Mouse (Mus musculus): ENCODE results near the gene Ssbp2. TPM values are rescaled to one million over a fixed set of nuclear protein-coding genes. Genes with fewer than 3 reads are reported as not detected.

The Ssbp2 gene
- total RNA-seq, 2 experiments from 2014 or later = 37.5 to 44.4 TPM

DNA sequence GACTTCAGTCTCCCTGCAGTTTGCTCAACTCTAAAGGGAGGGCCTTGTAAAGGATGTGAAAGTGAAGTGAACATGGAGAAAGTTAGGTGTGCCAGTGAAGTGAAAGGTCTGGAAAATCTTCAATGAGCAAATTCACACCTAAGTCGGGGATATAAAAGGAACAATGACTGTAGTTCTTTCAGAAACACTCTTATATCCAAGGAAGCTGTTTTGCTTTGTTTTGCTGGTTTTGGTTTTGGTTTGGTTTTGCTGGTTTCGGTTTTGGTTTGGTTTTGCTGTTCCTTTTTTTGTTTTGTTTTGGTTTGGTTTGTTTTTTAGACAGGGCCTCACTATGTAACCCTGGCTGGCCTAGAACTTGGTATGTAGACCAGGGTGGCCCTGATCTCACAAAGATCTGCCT lies 175.9 kb downstream of the Ssbp2 start:
- no peak for DNase-seq

DNA sequence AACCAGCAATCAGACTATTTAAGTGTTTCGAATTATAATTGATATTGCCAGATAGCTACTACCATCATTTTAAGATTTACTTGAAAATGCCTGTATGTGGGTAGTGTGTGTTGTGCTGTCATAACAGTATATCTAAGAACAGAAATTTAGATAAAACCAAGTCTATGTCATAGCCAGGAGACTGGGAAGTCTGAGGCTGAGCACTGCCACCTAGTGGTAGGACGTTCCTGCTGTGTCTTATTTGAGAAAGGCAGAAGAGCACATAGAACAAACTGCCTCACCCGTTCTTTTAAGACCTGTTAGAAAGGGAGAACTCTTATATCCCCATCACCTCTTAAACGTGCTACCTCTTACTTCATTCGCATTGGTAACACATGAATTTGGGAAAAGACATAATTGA lies 176.7 kb downstream of the Ssbp2 start:
- peak; percentile 76 to 90 for DNase-seq

DNA sequence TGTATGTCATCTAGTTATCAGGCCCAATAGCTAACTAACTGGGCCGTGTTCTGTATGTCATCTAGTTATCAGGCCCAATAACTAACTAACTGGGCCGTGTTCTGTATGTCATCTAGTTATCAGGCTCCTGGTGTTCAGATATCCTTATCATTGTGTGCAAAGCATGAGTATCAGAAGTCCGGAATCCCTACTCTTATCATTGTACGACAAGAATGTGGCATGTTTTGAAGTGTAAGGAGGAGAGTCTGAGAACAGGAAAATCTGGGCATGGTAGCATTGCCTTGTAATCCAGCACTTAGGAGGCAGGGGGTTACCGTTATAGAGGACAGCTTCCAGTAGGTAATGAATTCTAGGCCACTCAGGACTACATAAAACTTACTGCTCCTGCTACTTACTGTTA lies 178.8 kb downstream of the Ssbp2 start:
- DNase-seq = no peak

DNA sequence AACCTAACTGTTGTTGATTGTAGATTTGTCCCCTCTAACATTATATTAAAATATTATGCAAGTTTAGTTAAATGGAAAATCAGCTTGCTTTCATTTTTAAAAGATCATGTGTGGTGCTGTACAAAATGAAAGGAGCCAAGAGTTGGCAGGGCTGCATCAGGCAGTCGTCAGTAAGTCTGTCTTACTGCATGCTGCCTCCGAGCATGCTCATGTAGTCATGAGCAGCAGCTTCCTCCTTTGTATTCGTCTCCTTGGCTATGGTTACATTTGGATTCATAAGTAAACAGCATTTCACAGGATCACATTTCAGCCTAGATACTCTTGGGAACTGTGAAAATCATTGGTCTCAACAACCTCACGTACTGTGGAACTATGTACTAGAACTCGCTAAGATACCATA lies 180.1 kb downstream of the Ssbp2 start:
- DNase-seq = no peak

DNA sequence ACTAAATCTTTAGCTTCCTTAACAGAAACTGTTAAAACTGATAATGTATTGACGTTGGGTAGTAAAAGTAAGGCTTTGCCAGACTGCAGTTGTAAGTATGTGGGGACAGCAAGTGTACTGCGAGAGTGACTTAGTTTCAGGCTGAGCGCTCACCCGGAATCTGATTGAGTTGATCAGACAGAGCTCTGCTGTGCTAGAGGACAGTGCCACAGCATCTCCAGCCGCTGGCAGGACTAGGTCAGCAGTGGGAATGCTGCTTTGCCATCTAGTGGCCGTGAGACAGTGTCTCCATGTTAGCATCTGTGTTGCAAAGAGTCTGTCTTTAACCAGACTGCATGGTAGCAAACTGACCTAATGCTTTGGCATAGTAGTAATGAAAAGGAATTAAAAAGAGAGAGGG lies 188.2 kb downstream of the Ssbp2 start:
- DNase-seq = peak; percentile 18 to 21

GRCm38 (mm10) chr13:91649926-91650325 lies 189.8 kb downstream of the Ssbp2 start:
- DNase-seq = no peak

DNA sequence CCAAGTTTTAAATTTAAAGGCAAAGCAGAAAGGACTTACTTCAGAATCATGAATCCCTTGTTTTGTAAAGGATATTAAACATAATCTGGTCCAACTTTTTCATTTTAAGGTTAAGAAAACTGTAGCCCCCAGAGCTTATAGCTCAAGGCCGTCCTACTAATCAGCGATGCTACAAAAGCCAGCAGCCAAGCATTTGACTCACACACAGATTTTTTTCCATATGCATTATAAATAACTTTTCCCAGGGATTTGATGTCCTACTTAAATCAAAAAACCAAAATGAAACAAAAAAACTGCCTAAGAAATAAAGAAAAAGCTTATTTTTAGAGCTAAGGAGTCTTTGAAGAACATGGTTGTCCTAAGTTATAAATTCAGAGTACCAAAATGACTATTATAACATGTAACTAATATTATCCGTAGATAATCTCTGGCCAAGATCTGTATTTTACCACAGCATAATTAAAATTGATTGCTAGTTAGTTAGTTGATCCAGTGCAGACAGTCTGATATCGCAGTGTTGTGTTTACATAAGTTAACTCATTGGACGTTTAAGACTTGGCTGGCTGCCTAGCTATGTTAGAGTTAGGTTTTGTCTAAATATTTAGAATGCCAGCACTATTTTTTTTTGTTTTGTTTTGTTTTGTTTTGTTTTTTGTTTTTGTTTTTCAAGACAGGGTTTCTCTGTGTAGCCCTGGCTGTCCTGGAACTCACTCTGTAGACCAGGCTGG lies 201.1 kb downstream of the Ssbp2 start:
- no peak for DNase-seq

DNA sequence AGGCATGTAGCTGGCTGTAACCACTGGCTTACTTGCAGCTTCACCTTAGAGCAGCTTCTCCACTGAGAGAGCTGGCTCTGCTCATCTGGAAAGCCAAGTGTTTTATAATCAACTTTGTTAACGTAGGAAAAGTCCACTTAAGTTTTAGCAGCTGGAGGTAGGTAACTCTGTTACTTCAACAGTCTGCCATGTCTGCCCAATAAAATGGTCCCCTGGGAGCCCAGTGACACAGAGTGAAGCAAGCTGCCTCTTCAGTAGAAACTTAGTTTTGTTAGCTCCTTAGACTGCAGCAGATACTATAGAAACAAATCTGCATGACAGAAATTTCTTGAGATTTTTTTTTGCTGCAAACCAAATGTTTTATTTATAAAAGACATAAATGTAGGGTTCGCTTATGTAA lies 202.7 kb downstream of the Ssbp2 start:
- DNase-seq = no peak

- DNase-seq = no peak
Observed at GRCm38 (mm10) chr13:91673241-91673640, 213.2 kb downstream of the Ssbp2 start.

GRCm38 (mm10) chr13:91680764-91681437 lies 220.8 kb downstream of the Ssbp2 start:
- no peak for DNase-seq

GRCm38 (mm10) chr13:91681474-91681873 lies 221.4 kb downstream of the Ssbp2 start:
- no peak for DNase-seq

DNA sequence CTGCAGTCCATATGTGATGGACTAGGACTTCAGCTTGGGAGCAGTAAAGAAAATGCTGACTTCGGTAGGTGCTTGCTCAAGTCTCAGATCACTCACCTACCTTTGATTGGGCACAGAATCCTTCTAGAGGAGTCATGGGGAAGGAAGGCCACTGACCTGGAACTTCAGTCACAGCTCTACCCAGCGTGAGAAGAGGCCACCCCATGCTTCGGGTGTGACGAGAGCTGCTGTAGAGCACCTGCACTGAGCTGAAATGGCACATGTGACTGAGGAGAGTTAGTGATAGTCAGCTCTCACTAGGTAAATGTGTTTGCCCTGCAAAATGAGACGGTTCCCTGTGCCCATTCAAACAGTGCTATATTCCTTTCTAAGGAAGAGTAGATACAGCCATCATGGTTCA lies 230.0 kb downstream of the Ssbp2 start:
- DNase-seq = no peak

DNA sequence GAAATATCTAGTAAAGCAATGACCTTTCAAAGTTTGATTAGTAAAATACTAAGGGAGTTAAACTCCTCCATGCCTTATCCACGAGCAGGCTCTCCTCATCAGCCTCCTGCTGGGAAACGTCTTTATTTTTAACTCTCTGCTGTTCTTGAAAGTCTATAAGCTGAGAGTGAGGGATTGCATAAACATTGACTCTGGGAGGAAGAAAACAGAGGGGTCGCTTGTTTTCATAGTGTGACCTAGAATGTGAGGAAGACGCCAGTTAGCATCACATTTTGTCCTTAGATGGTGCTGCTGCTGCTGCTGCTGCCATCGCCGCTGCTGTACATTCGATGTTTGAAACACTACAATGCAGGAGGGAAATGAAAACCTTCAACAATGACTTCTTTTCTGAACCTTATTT lies 233.5 kb downstream of the Ssbp2 start:
- no peak for DNase-seq

GRCm38 (mm10) chr13:91695406-91695805 lies 235.3 kb downstream of the Ssbp2 start:
- peak in 1 of 2 experiments; percentile 21 for DNase-seq

- DNase-seq = peak; percentile 26 to 29
Observed at GRCm38 (mm10) chr13:91696109-91696645, 236.1 kb downstream of the Ssbp2 start.

GRCm38 (mm10) chr13:91697011-91697410 lies 236.9 kb downstream of the Ssbp2 start:
- peak; percentile 28 to 65 for DNase-seq

GRCm38 (mm10) chr13:91702337-91702736 lies 242.3 kb downstream of the Ssbp2 start:
- peak in 1 of 2 experiments; percentile 22 for DNase-seq

GRCm38 (mm10) chr13:91719487-91719886 lies 259.4 kb downstream of the Ssbp2 start:
- no peak for DNase-seq

- no peak for DNase-seq
Observed at GRCm38 (mm10) chr13:91723108-91723735, 263.1 kb downstream of the Ssbp2 start.

DNA sequence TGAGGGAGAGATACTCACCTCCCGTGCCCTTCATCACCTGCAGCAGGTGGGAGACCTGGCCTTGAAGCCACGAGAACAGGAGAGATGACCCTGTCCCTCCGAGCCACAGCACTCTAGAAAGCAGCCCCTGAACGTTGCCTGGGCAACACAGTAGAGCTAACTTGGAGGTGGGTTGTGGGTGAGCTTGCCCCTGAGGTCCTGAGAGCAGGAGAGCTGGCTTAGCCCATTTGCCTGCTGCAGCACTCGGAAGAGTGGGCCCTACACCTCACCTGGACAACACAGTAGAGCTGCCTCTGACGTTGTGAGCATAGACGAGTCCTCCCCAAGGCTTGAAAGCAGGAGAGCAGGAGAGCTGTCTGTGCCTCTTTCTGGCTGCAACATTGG lies 263.6 kb downstream of the Ssbp2 start:
- DNase-seq = no peak

GRCm38 (mm10) chr13:91724211-91724610 lies 264.1 kb downstream of the Ssbp2 start:
- DNase-seq = no peak

- no peak for DNase-seq
Observed at GRCm38 (mm10) chr13:91725130-91725529, 265.0 kb downstream of the Ssbp2 start.

DNA sequence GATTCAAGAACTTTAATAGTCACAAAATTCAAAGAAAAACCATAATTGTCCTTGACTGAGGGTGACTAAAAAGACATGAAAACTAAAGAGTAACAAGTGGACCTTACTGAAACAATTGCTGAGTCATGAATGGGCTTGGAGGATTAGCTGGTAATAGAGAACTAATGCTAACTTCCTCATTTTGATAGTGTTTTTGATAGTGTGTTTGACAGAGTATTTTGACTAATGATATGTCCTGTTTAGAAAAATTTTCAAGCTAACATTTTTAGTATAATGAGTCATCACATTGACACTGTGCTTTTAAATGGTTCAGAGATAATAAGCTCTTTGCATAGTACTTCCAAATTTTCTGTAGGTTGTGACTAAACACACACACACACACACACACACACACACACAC lies 267.8 kb downstream of the Ssbp2 start:
- DNase-seq = no peak

Measured in heart, adult 18-20 months (tissue).